Mouse (Mus musculus): ENCODE measurements around the gene Gm49398. TPM values are rescaled to one million over a fixed set of nuclear protein-coding genes. Genes with fewer than 3 reads are reported as not detected.

The Gm49398 gene
- polyA plus RNA-seq (2015; fragmentation: Nextera tagmentation; extraction: Ambion mirVana), result not detected in 2 replicates

- H3K27ac ChIP-seq, result no peak within 1 kb of the TSS
- H3K9ac ChIP-seq, result no peak within 1 kb of the TSS
- H3K4me2 ChIP-seq, result no peak within 1 kb of the TSS
- no peaks in the 10 kb centered on the region for H3K4me1 ChIP-seq
- no peak for ATAC-seq (ENCODE audit: insufficient number of reproducible peaks, insufficient read depth, low FRiP score, low TSS enrichment, low read depth)
- H3K4me3 ChIP-seq, result no peak within 1 kb of the TSS
- H3K27me3 ChIP-seq, result no peaks in the 10 kb centered on the region
- peaks cover 3% of the 10 kb centered on the region for H3K9me3 ChIP-seq
- H3K36me3 ChIP-seq, result no peaks in the 10 kb centered on the region
- 80% methylated on average over 2 of the region's 2 CpGs for WGBS
Observed at GRCm38 (mm10) chr13:61288739-61289138, at the start of gene Gm49398. TSS of gene Gm49398 (minus strand) at chr13:61288839.

GRCm38 (mm10) chr13:61255258-61255657 lies 33.4 kb downstream of the Gm49398 start, which contains the start of gene Cts8:
TSS of gene Cts8 (minus strand) at chr13:61255358.
- Histone ChIP-seq H3K27me3 (no peaks in the 10 kb centered on the region), H3K27ac (no peak within 1 kb of the TSS), H3K4me2 (no peak within 1 kb of the TSS), H3K4me3 (no peak within 1 kb of the TSS), H3K36me3 (no peaks in the 10 kb centered on the region), H3K9ac (no peak within 1 kb of the TSS), H3K4me1 (no peaks in the 10 kb centered on the region), H3K9me3 (peaks cover 15% of the 10 kb centered on the region)
- WGBS, result 84% methylated on average over 2 of the region's 2 CpGs
- no peak for ATAC-seq (ENCODE audit: insufficient number of reproducible peaks, insufficient read depth, low FRiP score, low TSS enrichment, low read depth)

GRCm38 (mm10) chr13:61241076-61241947 lies 47.3 kb downstream of the Gm49398 start:
- H3K9me3 ChIP-seq, result peaks cover 10% of the 10 kb centered on the region; the same call in 1 of the 2 replicates
- no peak overlapping the region for H3K4me2 ChIP-seq
- ATAC-seq (ENCODE audit: insufficient number of reproducible peaks, insufficient read depth, low FRiP score, low TSS enrichment, low read depth), result no peak
- H3K4me1 ChIP-seq, result no peaks in the 10 kb centered on the region
- 61% methylated on average over 13 of the region's 13 CpGs for WGBS
- H3K9ac ChIP-seq, result no peak overlapping the region
- H3K36me3 ChIP-seq, result no peaks in the 10 kb centered on the region
- no peak overlapping the region for H3K4me3 ChIP-seq
- no peak overlapping the region for H3K27ac ChIP-seq
- H3K27me3 ChIP-seq, result no peaks in the 10 kb centered on the region

- H3K27ac ChIP-seq, result no peak within 1 kb of the TSS
- 87% methylated on average over 3 of the region's 3 CpGs for WGBS
- H3K9ac ChIP-seq, result no peak within 1 kb of the TSS
- H3K9me3 ChIP-seq, result peaks cover 4% of the 10 kb centered on the region
- no peak within 1 kb of the TSS for H3K4me3 ChIP-seq
- no peak within 1 kb of the TSS for H3K4me2 ChIP-seq
- no peaks in the 10 kb centered on the region for H3K27me3 ChIP-seq
- H3K36me3 ChIP-seq, result no peaks in the 10 kb centered on the region
- ATAC-seq (ENCODE audit: insufficient number of reproducible peaks, insufficient read depth, low FRiP score, low TSS enrichment, low read depth), result no peak
- no peaks in the 10 kb centered on the region for H3K4me1 ChIP-seq
Observed at GRCm38 (mm10) chr13:61203310-61203709, 85.3 kb downstream of the Gm49398 start, which contains the start of gene Cts6. TSS of gene Cts6 (minus strand) at chr13:61203410.

Small RNAs within 50 kb of the gene (microRNA-seq; reads per million reads assigned to microRNA genes)
- gene Gm27704, result not detected

Other genes starting within 250 kb of the Gm49398 start
- gene Ctsq, start 248.2 kb downstream of the Gm49398 start, polyA plus RNA-seq (2015; fragmentation: Nextera tagmentation; extraction: Ambion mirVana), result not detected in 2 replicates
- not detected in 2 replicates for gene Ctsr, start 124.6 kb downstream of the Gm49398 start, polyA plus RNA-seq (2015; fragmentation: Nextera tagmentation; extraction: Ambion mirVana)
- gene Cts6, start 85.4 kb downstream of the Gm49398 start, polyA plus RNA-seq (2015; fragmentation: Nextera tagmentation; extraction: Ambion mirVana), result not detected in 2 replicates
- gene Cts8, start 33.5 kb downstream of the Gm49398 start, polyA plus RNA-seq (2015; fragmentation: Nextera tagmentation; extraction: Ambion mirVana), result not detected in 2 replicates
- gene Cts7, start 69.4 kb upstream of the Gm49398 start, polyA plus RNA-seq (2015; fragmentation: Nextera tagmentation; extraction: Ambion mirVana), result not detected in 2 replicates